In genomic region chr4:21674691-21675090, GRCm38 (mm10) we compare ENCODE assay signal across 18 mouse cellular contexts. TPM values are rescaled to one million over a fixed set of nuclear protein-coding genes. Genes with fewer than 3 reads are reported as not detected.
"Had no signal": no experiment of that assay in that cellular context is flagged by ENCODE, and none has a peak within 500 bp of the region (broad histone marks: within the 10 kb centered on the region; RNA-seq: fewer than 3 reads in every experiment).

No protein-coding gene starts in this region.

- H3K4me2 ChIP-seq: liver, embryonic 11.5 days; liver, embryonic 15.5 days; midbrain, embryonic 12.5 days had no signal

- H3K4me3 ChIP-seq: layer of hippocampus, adult 2 months; liver, embryonic 15.5 days; midbrain, embryonic 12.5 days had no signal

- DNase-seq: kidney, adult 18-20 months; kidney, postnatal 10 days; kidney, postnatal 4 days; lung, adult 2 months; lung, postnatal 4 days; right cerebral cortex, adult 18-20 months; thymus, postnatal 4 days had no signal

- H3K9ac ChIP-seq: liver, embryonic 15.5 days; midbrain, embryonic 12.5 days had no signal

- H3K9me3 ChIP-seq: liver, embryonic 15.5 days; midbrain, embryonic 12.5 days had no signal

- ATAC-seq: lung, postnatal 0 days had no signal

- H3K36me3 ChIP-seq: liver, embryonic 15.5 days; midbrain, embryonic 12.5 days had no signal

- H3K27ac ChIP-seq: layer of hippocampus, adult 2 months; liver, embryonic 15.5 days; midbrain, embryonic 12.5 days; stomach, postnatal 0 days had no signal

RNA-seq across cellular contexts. Expression of gene Prdm13, which starts 11.1 kb away (rescaled TPM):
- total RNA-seq: layer of hippocampus, adult 2 months; layer of hippocampus, postnatal 10 days; left cerebral cortex, postnatal 36 days; megakaryocyte, adult 5-6 weeks had no signal
- polyA plus RNA-seq: kidney, embryonic 14.5 days; limb, embryonic 14.5 days; liver, embryonic 15.5 days; lung, adult 2 months; lung, postnatal 0 days; stomach, postnatal 0 days had no signal
